Mouse (Mus musculus) stomach, embryonic 15.5 days (tissue): Measurements from ENCODE around the gene Echdc2. TPM values are rescaled to one million over a fixed set of nuclear protein-coding genes. Genes with fewer than 3 reads are reported as not detected.
A peak's percentile ranks its signal among the peaks of the same experiment; 100 is the strongest.

Source experiments
- ATAC-seq: fragments of 200-750 bp; cut with Nextera tagmentation; 2 replicates; pipeline ENCODE4 v1.8.0; 2017; ENCODE audit warnings: low read depth, moderate number of reproducible peaks, moderate TSS enrichment; ENCODE audit not compliant: insufficient read depth, low FRiP score
- H3K27ac ChIP-seq: fragments of 300-500 bp; sonication (generic); 2 replicates; pipeline ENCODE4 v1.5.1; 2015; ENCODE audit warnings: mild to moderate bottlenecking, inconsistent platforms
- H3K27me3 ChIP-seq: fragments of 300-500 bp; sonication (generic); replicated peaks from 2 replicates; pipeline ENCODE4 v1.6.1; 2015; ENCODE audit warnings: inconsistent platforms
- H3K36me3 ChIP-seq: fragments of 300-500 bp; sonication (generic); 2 replicates; pipeline ENCODE4 v1.6.1; 2015; ENCODE audit warnings: inconsistent platforms
- H3K4me1 ChIP-seq: fragments of 300-500 bp; sonication (generic); 2 replicates; pipeline ENCODE4 v1.6.1; 2015; ENCODE audit warnings: inconsistent platforms
- H3K4me2 ChIP-seq: fragments of 300-500 bp; sonication (generic); 2 replicates; pipeline ENCODE4 v1.6.1; 2015; ENCODE audit warnings: mild to moderate bottlenecking, inconsistent platforms
- H3K4me3 ChIP-seq: fragments of 300-500 bp; sonication (generic); replicated peaks from 2 replicates; pipeline ENCODE4 v1.5.1; 2015; ENCODE audit warnings: inconsistent platforms
- H3K9ac ChIP-seq: fragments of 300-500 bp; sonication (generic); 2 replicates; pipeline ENCODE4 v1.6.1; 2015; ENCODE audit warnings: inconsistent platforms
- H3K9me3 ChIP-seq: fragments of 300-500 bp; sonication (generic); 2 replicates; pipeline ENCODE4 v1.6.1; 2016; ENCODE audit warnings: inconsistent platforms
- WGBS: fragments of 180-500 bp; shearing (Covaris S2); methylation state at CpG from one replicate; pipeline ENCODE4 v1.1.7; 2015; 5-methylcytosine and 5-hydroxymethylcytosine counted together
- polyA plus RNA-seq: library from polyadenylated mRNA; unstranded; fragments of >200 nt; fragmentation: Nextera tagmentation; extraction: Ambion mirVana; gene quantifications from 2 replicates; pipeline ENCODE4 v1.2.1, GENCODE M21; 2015

Gene Echdc2
- polyA plus RNA-seq, 1 experiment from 2014 or later, result 36.2 TPM

DNA sequence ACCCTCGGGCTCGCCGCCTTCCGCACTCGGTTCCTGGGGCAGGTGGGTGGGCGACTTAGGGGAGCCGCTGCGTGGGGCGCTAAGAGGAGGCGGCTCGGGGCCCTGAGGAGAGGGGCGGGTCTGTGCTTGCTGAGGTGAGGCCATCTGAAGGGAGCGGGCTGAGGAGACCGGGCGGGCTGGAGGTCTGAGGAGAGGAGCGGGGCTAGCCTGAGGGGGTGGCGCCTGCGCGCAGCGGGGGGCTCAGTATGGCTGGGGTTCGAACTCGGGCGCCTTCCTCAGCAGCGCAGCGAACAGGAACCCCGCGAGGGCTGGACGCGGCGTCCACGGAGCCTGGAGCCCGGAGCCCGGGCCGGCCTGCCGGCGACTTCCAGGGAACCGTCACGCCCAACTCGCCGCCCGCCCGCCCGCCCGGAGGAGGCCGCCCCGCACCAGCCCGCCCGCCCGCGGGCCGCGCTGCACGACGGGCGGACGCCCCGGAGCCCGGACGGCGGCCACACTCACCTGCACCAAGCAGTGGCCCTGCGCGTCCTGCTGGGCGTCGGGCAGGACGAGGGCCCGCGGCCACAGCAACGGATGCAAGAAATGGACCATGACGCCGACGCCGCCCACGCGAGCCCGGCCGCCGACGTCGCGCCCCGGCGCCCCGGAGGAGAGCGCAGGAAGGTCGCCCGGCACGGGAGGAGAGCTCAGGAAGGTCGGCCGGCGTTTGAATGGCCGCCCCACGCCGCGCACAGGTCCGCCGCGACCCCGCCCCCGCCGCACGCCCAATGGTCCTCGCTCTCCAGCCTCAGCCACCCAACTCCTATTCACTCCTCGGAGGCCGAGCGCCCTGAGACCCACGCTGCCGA, 52.3 kb downstream of the Echdc2 start, which contains the start of gene Zyg11a:
TSS of gene Zyg11a (minus strand) at position 717 of the 848 bp plus-strand sequence.
- peak within 1 kb of the TSS; percentile 87 for H3K4me2 ChIP-seq
- no peak within 1 kb of the TSS for H3K27ac ChIP-seq
- H3K4me3 ChIP-seq, result peak within 1 kb of the TSS; percentile 53
- no peaks in the 10 kb centered on the region for H3K9me3 ChIP-seq
- no peaks in the 10 kb centered on the region for H3K36me3 ChIP-seq
- H3K4me1 ChIP-seq, result peaks cover 10% of the 10 kb centered on the region; the same call in 1 of the 2 replicates
- ATAC-seq, result peak; percentile 43
- H3K27me3 ChIP-seq, result peaks cover 27% of the 10 kb centered on the region
- 1% methylated on average over 101 of the region's 107 CpGs for WGBS
- H3K9ac ChIP-seq, result no peak within 1 kb of the TSS

DNA sequence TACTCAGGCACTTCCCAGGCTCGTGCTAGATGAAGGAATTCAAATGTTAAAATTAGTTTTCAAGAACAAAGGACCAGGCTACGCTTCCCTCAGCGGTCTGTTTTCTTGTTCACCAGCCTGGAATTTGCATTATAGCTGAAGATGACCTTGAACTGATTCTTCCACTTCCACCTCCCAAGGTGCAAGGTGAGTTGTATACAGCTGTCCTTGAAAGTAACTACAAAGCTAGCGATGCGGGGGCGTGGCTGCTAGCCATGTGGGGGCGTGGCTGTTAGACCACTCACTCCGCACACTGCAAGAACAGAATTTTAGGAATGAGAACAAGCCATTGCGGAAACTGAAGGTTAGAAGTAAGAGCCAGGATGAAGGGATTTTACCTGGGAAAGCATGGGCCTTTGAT, 53.8 kb downstream of the Echdc2 start:
- Histone ChIP-seq H3K4me1 (peaks cover 10% of the 10 kb centered on the region; the same call in 1 of the 2 replicates), H3K27me3 (peaks cover 27% of the 10 kb centered on the region), H3K4me3 (no peak overlapping the region), H3K9ac (no peak overlapping the region), H3K36me3 (no peaks in the 10 kb centered on the region), H3K9me3 (no peaks in the 10 kb centered on the region), H3K27ac (no peak overlapping the region), H3K4me2 (no peak overlapping the region)
- ATAC-seq, result no peak
- WGBS, result 16% methylated on average over 9 of the region's 9 CpGs

DNA sequence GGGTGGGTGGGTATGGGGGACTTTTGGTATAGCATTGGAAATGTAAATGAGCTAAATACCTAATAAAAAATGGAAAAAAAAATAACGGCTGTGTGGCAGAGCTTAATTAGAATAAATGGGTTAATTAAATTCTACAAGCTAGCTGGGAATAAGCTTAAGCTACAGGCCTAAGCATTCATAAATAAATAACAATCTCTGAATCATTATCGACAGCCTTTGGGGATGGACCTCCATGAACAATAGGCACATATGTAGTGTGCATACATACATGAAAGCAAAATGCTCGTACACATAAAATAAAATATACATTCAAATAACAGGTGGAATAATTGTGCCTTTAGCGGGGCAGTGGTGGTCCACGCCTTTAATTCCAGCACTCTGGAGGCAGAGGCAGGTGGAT, 57.3 kb downstream of the Echdc2 start:
- Histone ChIP-seq H3K27ac (no peak overlapping the region), H3K4me3 (no peak overlapping the region), H3K4me1 (peaks cover 5% of the 10 kb centered on the region; the same call in 1 of the 2 replicates), H3K27me3 (peaks cover 18% of the 10 kb centered on the region), H3K36me3 (no peaks in the 10 kb centered on the region), H3K4me2 (no peak overlapping the region), H3K9me3 (no peaks in the 10 kb centered on the region), H3K9ac (no peak overlapping the region)
- 89% methylated on average over 5 of the region's 5 CpGs for WGBS
- ATAC-seq, result no peak

DNA sequence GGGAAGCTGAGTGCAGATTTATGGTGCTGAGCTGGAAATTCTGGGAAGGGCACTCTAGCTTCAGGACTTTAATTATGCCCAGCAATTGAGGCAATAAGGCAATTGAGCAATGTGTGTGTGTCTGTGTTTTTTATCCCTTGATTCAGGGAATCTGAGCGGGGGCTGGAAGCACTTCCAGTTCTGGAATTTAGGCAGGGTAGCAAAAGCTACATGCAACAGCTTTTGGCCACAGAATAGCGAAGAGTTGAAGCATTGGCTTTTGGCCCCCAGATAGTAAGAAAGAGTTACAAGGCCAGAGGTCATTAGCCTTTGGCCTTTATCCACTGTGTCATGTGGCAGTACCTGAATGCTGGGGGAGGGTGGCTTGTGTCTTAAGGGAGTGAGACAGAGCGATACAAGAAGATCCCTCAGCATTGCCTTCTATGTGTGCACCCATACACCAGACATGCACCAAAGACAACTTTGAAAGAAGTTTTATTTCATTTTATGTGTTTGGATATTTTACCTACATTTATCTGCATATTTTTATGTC, 60.2 kb downstream of the Echdc2 start:
- H3K9ac ChIP-seq, result no peak overlapping the region
- WGBS, result 58% methylated on average over 3 of the region's 3 CpGs
- H3K27ac ChIP-seq, result no peak overlapping the region
- no peak for ATAC-seq
- no peaks in the 10 kb centered on the region for H3K9me3 ChIP-seq
- no peaks in the 10 kb centered on the region for H3K36me3 ChIP-seq
- 0 out of 2 replicates have a peak, but pooled peaks cover 2% of the 10 kb centered on the region for H3K27me3 ChIP-seq
- no peak overlapping the region for H3K4me3 ChIP-seq
- H3K4me2 ChIP-seq, result no peak overlapping the region
- no peaks in the 10 kb centered on the region for H3K4me1 ChIP-seq

Other genes starting within 250 kb of the Echdc2 start
- gene Cpt2, start 241.8 kb upstream of the Echdc2 start, polyA plus RNA-seq, result 58.7 and 62.0 TPM in 2 replicates
- gene Slc1a7, start 197.1 kb upstream of the Echdc2 start, polyA plus RNA-seq, result 0.08 and 0.21 TPM in 2 replicates
- 0.90 and 1.1 TPM in 2 replicates for gene Podn, start 69.0 kb upstream of the Echdc2 start, polyA plus RNA-seq
- 232 and 240 TPM in 2 replicates for gene Scp2, start 20.4 kb upstream of the Echdc2 start, polyA plus RNA-seq
- gene Zyg11a, start 52.6 kb downstream of the Echdc2 start, polyA plus RNA-seq, result 0.27 TPM in 2 replicates
- gene Zyg11b, start 135.7 kb downstream of the Echdc2 start, polyA plus RNA-seq, result 9.7 and 11.4 TPM in 2 replicates
- gene Coa7, start 162.7 kb downstream of the Echdc2 start, polyA plus RNA-seq, result 45.3 and 53.9 TPM in 2 replicates
- 2.3 and 2.6 TPM in 2 replicates for gene Shisal2a, start 217.9 kb downstream of the Echdc2 start, polyA plus RNA-seq
- 53.9 and 54.6 TPM in 2 replicates for gene Gpx7, start 241.5 kb downstream of the Echdc2 start, polyA plus RNA-seq